25 mouse cellular contexts compared by ENCODE assay signal in the genomic region with DNA sequence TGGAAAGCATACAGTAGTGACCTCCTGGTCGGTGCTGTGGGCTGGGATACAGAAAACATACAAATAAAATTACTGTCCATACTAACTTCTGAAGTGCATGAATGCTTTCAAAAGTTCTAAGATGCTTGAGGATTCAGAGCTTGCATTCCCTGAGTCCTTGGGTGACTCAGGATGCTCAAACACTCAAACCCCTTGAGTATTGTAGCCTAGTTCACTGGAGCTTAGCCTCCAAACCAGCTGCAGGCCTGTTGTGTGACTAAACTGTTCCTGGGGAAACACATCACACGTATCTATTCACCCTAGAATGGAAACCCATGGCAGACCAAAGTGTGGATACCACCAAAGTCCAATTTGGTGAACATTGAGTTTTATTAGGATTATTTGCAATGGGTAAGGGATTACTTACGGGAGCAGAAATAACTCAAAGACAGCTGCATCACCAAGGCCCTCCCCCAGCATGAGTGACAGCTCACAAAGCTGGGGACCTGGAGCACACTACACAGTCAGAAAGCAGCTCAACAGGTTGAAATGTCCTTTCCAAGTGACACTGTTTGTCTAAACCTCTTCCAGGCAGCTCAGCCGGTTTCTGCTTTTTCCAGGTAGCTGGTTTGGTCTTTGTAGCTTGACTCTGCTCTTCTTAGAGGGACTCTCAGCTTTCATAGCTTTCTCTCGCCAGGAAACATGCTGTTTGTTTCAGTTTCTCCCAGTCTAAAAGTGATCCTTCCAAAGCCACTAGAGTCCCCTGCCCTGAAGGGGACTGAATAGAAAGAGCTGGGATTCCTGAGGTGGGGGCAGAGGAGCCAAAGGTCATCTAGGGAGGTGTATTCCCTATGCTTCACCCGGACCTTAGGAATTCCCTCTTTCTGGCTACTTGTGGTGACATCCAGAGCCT.
DNase-seq lines count a peak whose midpoint lies in the region; ATAC-seq lines count a peak whose summit lies in the region.
"Had no signal": no experiment of that assay in that cellular context is flagged by ENCODE, and none has a peak within 500 bp of the region (broad histone marks: within the 10 kb centered on the region; RNA-seq: fewer than 3 reads in every experiment).

No protein-coding gene starts in this region.

- no peaks in the 10 kb centered on the region for H3K27me3 ChIP-seq in lung, embryonic 16.5 days (ENCODE audit: control insufficient read depth, insufficient read depth, low read depth, low read length)
- no peaks in the 10 kb centered on the region for H3K27me3 ChIP-seq in heart, embryonic 12.5 days (replicated peaks)
- H3K27me3 ChIP-seq: heart, embryonic 15.5 days; hindbrain, embryonic 13.5 days; liver, embryonic 15.5 days; midbrain, embryonic 15.5 days; neural tube, embryonic 12.5 days had no signal

- peak overlapping the region; percentile 15; the same call in 1 of the 2 replicates for H3K4me3 ChIP-seq in lung, embryonic 16.5 days (ENCODE audit: low read length)
- no peak overlapping the region for H3K4me3 ChIP-seq in heart, embryonic 12.5 days
- H3K4me3 ChIP-seq: forebrain, embryonic 10.5 days; heart, embryonic 15.5 days; hindbrain, embryonic 13.5 days; liver, embryonic 15.5 days; midbrain, embryonic 15.5 days; neural tube, embryonic 12.5 days had no signal

- ATAC-seq in lung, embryonic 16.5 days (ENCODE audit: low read depth): peak; percentile 74; the same call in 1 of the 2 replicates
- no peak for ATAC-seq in heart, embryonic 12.5 days (ENCODE audit: insufficient number of reproducible peaks, low FRiP score)
- ATAC-seq: CD4-positive, CD25-positive, alpha-beta regulatory T cell, adult 4 months; forebrain, embryonic 16.5 days; midbrain, embryonic 15.5 days had no signal

- WGBS in lung, embryonic 16.5 days: 35% methylated on average over 6 of the region's 6 CpGs
- WGBS in heart, embryonic 12.5 days: 58% methylated on average over 6 of the region's 6 CpGs

- H3K9ac ChIP-seq in lung, embryonic 16.5 days (ENCODE audit: low read length): no peak overlapping the region; the same call in 1 of the 2 replicates
- no peak overlapping the region for H3K9ac ChIP-seq in heart, embryonic 12.5 days
- H3K9ac ChIP-seq: heart, embryonic 15.5 days; hindbrain, embryonic 13.5 days; liver, embryonic 15.5 days; midbrain, embryonic 15.5 days; neural tube, embryonic 12.5 days had no signal

- H3K27ac ChIP-seq in lung, embryonic 16.5 days (ENCODE audit: low read length): peak overlapping the region; percentile 68
- no peak overlapping the region for H3K27ac ChIP-seq in heart, embryonic 12.5 days (ENCODE audit: poor library complexity, severe bottlenecking)
- H3K27ac ChIP-seq: forebrain, embryonic 10.5 days; heart, embryonic 15.5 days; hindbrain, embryonic 13.5 days; liver, embryonic 15.5 days; macrophage; midbrain, embryonic 15.5 days; neural tube, embryonic 12.5 days had no signal

- peak overlapping the region; percentile 36 for H3K4me2 ChIP-seq in lung, embryonic 16.5 days (ENCODE audit: low read depth, low read length)
- H3K4me2 ChIP-seq in heart, embryonic 12.5 days: no peak overlapping the region
- H3K4me2 ChIP-seq: heart, embryonic 15.5 days; hindbrain, embryonic 13.5 days; liver, embryonic 15.5 days; midbrain, embryonic 15.5 days; neural tube, embryonic 12.5 days had no signal

- DNase-seq in embryo, embryonic 11 days: peak; percentile 6
- DNase-seq in embryo, embryonic 10.5 days (ENCODE audit: low spot score): no peak
- DNase-seq in lung, postnatal 4 days: no peak
- peak; percentile 81 for DNase-seq in R1 (ENCODE audit: low read depth, low spot score)
- DNase-seq in yolk sac, embryonic 10.5 days (ENCODE audit: low spot score): peak; percentile 73
- DNase-seq in urinary bladder, postnatal 14 days (ENCODE audit: low spot score): no peak
- DNase-seq: adrenal gland, adult 2 months; cerebellum, adult 11-12 months; cerebellum, postnatal 10 days; heart, postnatal 36 days; kidney, adult 8-10 months; retina, postnatal 1 day; right cerebral cortex, postnatal 25 days; spleen, adult 18-20 months had no signal

- H3K36me3 ChIP-seq in lung, embryonic 16.5 days (ENCODE audit: control insufficient read depth, insufficient read depth, low read length): no peaks in the 10 kb centered on the region
- H3K36me3 ChIP-seq in heart, embryonic 12.5 days: no peaks in the 10 kb centered on the region
- H3K36me3 ChIP-seq: forebrain, embryonic 10.5 days; heart, embryonic 15.5 days; hindbrain, embryonic 13.5 days; liver, embryonic 15.5 days; midbrain, embryonic 15.5 days; neural tube, embryonic 12.5 days had no signal

- peaks cover 5% of the 10 kb centered on the region; the same call in 1 of the 2 replicates for H3K4me1 ChIP-seq in lung, embryonic 16.5 days (replicated peaks; ENCODE audit: control insufficient read depth, insufficient read depth, low read length)
- H3K4me1 ChIP-seq in heart, embryonic 12.5 days (replicated peaks): peaks cover 6% of the 10 kb centered on the region; the same call in 1 of the 2 replicates
- H3K4me1 ChIP-seq: heart, embryonic 15.5 days; hindbrain, embryonic 13.5 days; liver, embryonic 15.5 days; midbrain, embryonic 15.5 days; neural tube, embryonic 12.5 days had no signal

- no peaks in the 10 kb centered on the region for H3K9me3 ChIP-seq in lung, embryonic 16.5 days (ENCODE audit: control insufficient read depth, low read length)
- H3K9me3 ChIP-seq in heart, embryonic 12.5 days (replicated peaks): no peaks in the 10 kb centered on the region
- H3K9me3 ChIP-seq: forebrain, embryonic 10.5 days; heart, embryonic 15.5 days; hindbrain, embryonic 13.5 days; liver, embryonic 15.5 days; midbrain, embryonic 15.5 days; neural tube, embryonic 12.5 days had no signal

Comparison
In these comparisons a context has a peak if more than half of its experiments do, and no peak if none do; other contexts are left out.
1. DNase-seq: peak in embryo, embryonic 11 days (single experiment), R1 (single experiment) and yolk sac, embryonic 10.5 days (single experiment); none in embryo, embryonic 10.5 days (single experiment), lung, postnatal 4 days (0 of 2) and urinary bladder, postnatal 14 days (single experiment).